Mouse (Mus musculus): Measurements from ENCODE around the gene Srbd1.

Gene Srbd1

DNA sequence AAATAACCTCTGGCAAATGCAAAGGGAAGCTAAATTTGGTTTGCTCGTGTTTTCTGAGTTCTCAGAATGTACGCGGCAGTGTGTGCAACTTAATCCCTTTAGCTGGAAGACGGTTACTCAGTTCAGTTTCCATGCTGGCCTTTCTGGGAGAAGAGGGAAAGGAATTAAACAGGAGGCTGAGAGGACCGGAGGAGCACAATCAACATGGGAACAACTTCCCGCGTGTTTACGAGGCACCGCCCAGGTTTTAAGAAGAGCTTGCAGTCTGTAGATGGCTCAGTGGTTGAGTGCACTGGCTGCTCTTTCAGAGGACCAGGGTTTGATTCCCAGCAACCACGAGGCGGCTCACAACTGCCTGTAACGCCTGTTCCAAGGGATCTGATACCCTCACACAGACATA, 109.8 kb downstream of the Srbd1 start:
- ATAC-seq (ENCODE audit: low TSS enrichment) = no peak

DNA sequence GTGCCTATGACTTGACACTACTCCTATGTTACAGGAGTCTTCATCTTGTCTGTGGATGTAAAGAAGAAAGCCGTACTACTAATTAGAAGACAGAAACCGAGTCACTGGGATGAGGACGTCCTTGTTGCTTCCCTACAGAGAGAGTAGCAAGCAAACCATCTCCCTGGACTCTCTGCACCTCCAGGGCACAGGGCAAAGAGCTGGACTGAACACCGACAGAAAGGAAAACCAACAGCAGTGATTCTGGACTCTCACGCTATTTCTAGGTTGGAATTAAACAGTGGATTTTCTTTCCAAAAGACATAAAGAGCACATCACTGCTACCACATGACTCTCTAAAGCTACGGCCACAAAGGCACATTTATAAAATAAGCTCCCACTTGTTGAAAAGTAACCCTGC, 110.3 kb downstream of the Srbd1 start:
- ATAC-seq (ENCODE audit: low TSS enrichment) = no peak

GRCm38 (mm10) chr17:86032113-86032714, 112.8 kb downstream of the Srbd1 start:
- ATAC-seq (ENCODE audit: low TSS enrichment) = no peak

DNA sequence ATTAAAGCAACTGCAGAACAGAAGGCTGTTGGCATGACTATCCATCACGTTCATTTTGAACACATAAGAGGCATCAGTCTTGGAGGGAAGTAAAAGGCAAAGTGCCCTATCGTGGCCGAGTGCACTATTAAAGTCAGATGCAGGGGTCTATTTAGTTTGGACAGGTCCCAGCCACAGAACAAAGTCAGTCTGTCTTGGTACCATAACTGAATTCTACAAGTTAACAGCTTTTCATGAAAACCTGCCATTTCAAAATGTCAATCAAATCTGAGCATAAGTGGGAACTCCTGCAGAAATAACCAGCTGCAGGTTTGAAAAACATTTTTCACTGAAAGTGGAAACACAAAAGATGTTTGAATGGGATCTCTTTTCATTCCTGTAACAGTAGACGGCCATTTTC, 115.0 kb downstream of the Srbd1 start:
- no peak for ATAC-seq (ENCODE audit: low TSS enrichment)

DNA sequence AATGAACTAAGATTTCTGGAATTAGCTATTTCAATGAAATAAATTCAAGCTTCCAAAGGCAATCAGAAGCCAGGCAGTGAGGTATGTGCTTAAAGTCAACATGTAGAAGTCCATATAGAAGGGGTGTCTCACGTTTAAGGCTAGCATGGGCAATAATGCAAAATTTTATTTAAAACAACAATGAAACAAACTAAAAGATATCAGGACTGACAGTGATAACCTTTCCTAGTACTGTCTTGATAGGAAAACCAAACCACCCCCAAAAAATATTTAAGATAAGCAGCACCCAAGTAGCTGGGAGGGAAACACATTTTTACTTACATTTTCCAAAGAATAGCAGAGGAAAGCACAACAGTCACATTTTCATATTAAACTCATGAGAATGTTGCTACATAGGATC, 115.8 kb downstream of the Srbd1 start:
- ATAC-seq (ENCODE audit: low TSS enrichment) = no peak

DNA sequence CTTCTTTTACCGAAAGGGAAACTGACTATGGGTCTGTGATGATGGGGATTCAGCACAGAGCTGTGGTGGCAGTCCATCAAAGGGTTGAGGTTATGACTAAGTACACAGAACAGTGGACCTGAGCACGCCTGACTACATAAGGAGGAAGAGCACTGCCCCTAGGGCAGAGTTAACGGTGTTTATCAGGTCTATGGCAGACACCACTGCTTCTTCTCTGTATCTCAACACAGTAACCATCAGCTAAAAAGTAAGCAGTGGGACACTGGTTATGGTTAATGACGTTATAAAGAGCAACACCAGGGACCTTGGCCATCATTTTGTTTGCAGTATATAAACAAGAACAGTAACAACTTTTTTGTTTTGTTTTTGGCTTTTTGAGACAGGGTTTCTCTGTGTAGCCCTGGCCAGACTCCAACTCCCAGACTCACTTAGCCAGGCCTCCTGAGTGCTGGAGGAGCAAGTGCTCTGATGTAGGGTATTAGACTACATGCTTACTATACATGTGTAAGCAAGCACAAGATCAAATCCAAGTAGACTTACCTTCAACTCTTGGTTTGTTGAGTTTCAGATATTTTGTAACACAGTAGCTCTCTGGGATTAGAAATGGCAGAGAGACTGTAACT, 117.3 kb downstream of the Srbd1 start:
- no peak for ATAC-seq (ENCODE audit: low TSS enrichment)

- ATAC-seq (ENCODE audit: low TSS enrichment) = no peak
Observed at GRCm38 (mm10) chr17:86024589-86024988, 120.4 kb downstream of the Srbd1 start.

GRCm38 (mm10) chr17:86022366-86022765, 122.6 kb downstream of the Srbd1 start:
- ATAC-seq (ENCODE audit: low TSS enrichment) = no peak

- ATAC-seq (ENCODE audit: low TSS enrichment) = no peak
Observed at GRCm38 (mm10) chr17:86021815-86022214, 123.2 kb downstream of the Srbd1 start.

GRCm38 (mm10) chr17:86021231-86021630, 123.7 kb downstream of the Srbd1 start:
- ATAC-seq (ENCODE audit: low TSS enrichment) = no peak

- ATAC-seq (ENCODE audit: low TSS enrichment) = no peak
Observed at GRCm38 (mm10) chr17:86019793-86020192, 125.2 kb downstream of the Srbd1 start.

GRCm38 (mm10) chr17:86014246-86014645, 130.7 kb downstream of the Srbd1 start:
- no peak for ATAC-seq (ENCODE audit: low TSS enrichment)

- ATAC-seq (ENCODE audit: low TSS enrichment) = no peak
Observed at GRCm38 (mm10) chr17:86012576-86012975, 132.4 kb downstream of the Srbd1 start.

- ATAC-seq (ENCODE audit: low TSS enrichment) = no peak
Observed at GRCm38 (mm10) chr17:86011849-86012248, 133.1 kb downstream of the Srbd1 start.

- ATAC-seq (ENCODE audit: low TSS enrichment) = no peak; the same call in 1 of the 2 replicates
Observed at GRCm38 (mm10) chr17:86008401-86008800, 136.6 kb downstream of the Srbd1 start.

DNA sequence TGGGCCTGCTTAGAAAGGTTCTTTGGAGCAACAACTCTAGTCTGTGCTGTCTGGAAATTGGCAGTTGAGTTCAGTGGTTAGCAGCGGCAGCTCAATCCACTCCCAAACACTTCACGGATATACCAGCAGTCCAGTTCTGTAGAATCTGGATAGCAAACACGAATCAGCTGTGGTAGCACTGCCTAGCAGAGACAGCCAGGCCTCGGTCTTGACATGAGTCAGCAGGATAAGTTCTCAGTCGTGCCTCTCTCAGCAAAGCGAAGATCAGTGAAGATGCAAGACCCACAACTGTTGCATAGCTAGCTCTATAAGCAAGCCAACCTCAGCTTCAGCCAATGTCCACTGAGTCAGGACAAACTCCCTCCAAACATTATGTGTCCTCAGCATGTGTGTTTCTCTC, 142.9 kb downstream of the Srbd1 start:
- ATAC-seq (ENCODE audit: low TSS enrichment) = no peak

- no peak for ATAC-seq (ENCODE audit: low TSS enrichment)
Observed at GRCm38 (mm10) chr17:86001667-86002066, 143.3 kb downstream of the Srbd1 start.

DNA sequence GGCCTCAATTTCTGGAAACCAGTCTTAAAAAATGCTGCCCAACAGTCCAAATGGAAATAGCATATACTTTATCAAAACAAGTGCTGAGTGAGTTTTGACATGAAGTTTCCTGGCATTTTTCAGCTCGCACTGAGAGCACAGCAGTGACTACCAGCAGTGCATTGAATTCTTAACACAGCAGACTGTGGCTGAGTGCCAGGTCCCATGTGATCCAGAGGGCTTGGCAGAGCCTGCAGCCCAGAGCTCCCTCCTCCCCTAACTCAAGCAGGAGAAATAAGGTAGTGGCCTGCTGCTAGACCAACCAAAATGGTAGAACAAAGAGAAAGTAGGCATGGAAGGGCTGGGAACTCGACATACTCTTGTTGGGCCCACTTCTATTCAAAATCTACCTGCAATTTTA, 149.2 kb downstream of the Srbd1 start:
- ATAC-seq (ENCODE audit: low TSS enrichment) = no peak; the same call in 1 of the 2 replicates

DNA sequence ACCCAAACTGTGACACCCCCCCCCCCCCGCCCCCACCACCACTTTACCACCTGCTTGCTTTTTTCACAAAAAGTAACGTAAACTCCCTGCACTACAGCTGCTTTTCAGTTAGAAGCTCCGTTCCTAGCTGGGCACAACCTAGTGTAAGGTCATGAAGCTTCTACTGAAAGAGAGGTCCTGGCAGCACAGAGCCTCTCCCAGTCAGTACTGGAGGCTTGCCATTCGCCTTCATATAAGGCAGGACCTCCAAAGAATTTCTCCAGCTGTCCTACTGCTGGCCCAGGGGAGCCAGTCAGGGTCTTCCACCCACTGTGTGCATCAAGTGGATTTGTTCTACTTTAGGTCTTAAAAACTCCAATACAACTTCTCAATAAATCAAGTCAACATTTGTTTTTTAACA, 149.9 kb downstream of the Srbd1 start:
- no peak for ATAC-seq (ENCODE audit: low TSS enrichment)

DNA sequence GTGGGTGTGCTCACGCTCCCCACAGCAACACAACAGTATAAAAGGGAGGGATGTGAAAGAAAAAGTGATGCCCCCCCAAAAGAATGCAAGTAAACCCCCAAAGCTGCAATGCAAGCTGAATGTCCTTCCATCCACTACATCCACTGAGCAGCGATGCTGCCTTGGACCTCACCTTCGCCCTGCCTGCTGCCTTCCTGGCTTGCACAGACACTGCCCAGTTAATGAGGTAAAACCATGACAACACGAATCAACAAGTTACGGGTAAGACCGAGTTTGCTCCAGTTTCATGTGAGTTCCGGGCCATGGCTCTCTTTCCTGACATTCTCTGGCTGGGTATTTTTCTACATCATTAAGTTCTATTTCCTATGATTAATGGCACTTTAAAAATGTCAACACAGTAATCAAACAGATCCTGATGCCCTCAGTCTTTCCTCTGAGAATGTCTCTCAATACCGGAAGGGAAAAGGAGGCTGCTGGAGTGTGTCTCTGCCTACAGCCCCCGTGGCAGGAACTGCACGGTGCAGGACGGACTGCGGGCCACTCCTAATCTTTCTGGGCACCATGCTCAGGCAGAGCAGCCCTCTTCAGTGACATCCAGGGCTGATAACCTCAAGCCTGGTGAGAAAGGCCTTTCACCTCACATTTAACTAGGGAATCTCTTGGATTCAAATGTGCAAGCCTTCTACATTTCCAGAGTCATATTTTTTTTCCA, 155.8 kb downstream of the Srbd1 start:
- no peak for ATAC-seq (ENCODE audit: low TSS enrichment)

DNA sequence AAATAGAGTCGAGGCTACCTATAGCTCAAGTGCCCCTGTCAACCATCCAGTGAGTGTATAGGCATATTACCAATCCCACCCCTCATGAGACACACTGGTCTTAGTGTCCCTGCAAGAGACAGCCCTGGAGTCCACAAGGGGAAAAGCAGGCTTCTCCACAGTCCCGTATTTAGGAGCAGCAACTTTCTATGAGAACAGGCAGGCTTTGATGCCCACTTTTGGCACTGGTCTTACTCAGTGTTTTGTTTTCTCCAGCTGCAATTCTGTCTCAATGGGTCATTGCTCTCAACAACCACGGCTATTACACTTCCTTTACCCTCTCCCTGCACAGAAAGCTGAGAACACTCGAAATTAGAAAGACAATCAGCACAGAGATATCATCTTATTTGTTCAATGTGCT, 157.4 kb downstream of the Srbd1 start:
- no peak for ATAC-seq (ENCODE audit: low TSS enrichment)

GRCm38 (mm10) chr17:85986624-85987023, 158.4 kb downstream of the Srbd1 start:
- no peak for ATAC-seq (ENCODE audit: low TSS enrichment)

DNA sequence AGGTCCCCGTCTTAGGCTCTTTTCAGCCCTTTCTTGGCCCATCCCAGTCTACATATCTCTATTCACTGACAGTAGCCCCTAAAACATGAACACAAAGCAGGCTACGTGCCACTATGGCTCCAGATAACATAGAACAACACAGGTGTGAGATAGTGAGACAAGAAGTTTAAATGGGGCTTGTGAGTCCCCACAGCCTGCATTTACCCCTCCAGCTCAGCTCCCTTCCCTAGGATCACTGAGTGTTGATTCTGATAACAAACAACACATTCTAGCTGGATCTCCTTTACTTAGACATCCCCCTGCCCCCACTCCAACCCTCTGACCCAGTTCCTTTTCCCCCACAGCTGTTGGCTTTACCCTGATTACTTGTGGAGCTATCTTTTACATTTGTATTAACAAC, 158.8 kb downstream of the Srbd1 start:
- ATAC-seq (ENCODE audit: low TSS enrichment) = no peak
